Mouse (Mus musculus): Measurements from ENCODE around the gene Gabpb1.

DNA sequence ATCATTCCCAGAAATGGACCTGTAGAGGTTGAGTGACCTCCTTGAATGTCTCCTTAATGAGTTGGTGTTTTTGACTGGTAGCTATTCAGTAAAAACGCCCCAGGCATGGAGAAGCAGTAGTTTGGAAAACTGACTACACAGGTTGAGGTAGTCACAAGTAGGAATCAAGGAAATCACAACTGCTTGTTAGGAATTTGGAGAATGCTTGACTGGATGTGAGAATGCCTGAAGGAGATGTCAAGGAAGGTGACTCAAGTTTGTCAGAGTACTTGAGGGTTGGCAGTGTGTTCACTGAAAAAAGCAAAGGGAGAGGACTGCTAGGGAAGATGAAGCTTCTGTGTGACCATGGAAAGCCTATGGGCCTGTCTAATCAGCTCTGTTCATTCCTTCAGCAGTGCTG is 1.2 kb upstream of the Gabpb1 start:
- TF ChIP-seq CTCF (conservative IDR thresholded peaks at IDR 0.05 in 1 of 2, IDR thresholded peaks at IDR 0.05 in 1 of 2; ENCODE audit: low read depth in 2 of 2, low read length in 2 of 2): no peak
- TF ChIP-seq POLR2A (IDR thresholded peaks at IDR 0.05; ENCODE audit: low read depth, low read length): no peak
- no peak for TF ChIP-seq E2F4 (IDR thresholded peaks at IDR 0.05; ENCODE audit: insufficient replicate concordance, low read depth, low read length)
- TF ChIP-seq ZKSCAN1 (IDR thresholded peaks at IDR 0.05; ENCODE audit: borderline replicate concordance, low read depth, low read length): no peak
- no peak for TF ChIP-seq MAFK (IDR thresholded peaks at IDR 0.05; ENCODE audit: insufficient replicate concordance, low read length)
- no peak for TF ChIP-seq TCF12 (IDR thresholded peaks at IDR 0.05; ENCODE audit: low read depth, low read length)
- no peak for TF ChIP-seq ETS1 (conservative IDR thresholded peaks at IDR 0.05; ENCODE audit: low read depth, low read length)
- no peak for TF ChIP-seq RAD21 (IDR thresholded peaks at IDR 0.05; ENCODE audit: low read depth, low read length)
- no peak for TF ChIP-seq JUND (conservative IDR thresholded peaks at IDR 0.05; ENCODE audit: low read depth, low read length)
- no peak for TF ChIP-seq MAX (IDR thresholded peaks at IDR 0.05; ENCODE audit: low read length)
- no peak for TF ChIP-seq RCOR1 (conservative IDR thresholded peaks at IDR 0.05; ENCODE audit: low read depth, low read length)
- TF ChIP-seq SIN3A (IDR thresholded peaks at IDR 0.05; ENCODE audit: low read length): no peak
